Mouse (Mus musculus): Measurements from ENCODE around the gene Nfyc. TPM values are rescaled to one million over a fixed set of nuclear protein-coding genes. Genes with fewer than 3 reads are reported as not detected.

The Nfyc gene
- polyA plus RNA-seq, 1 experiment = 105 TPM

- H3K4me1 ChIP-seq (ENCODE audit: control insufficient read depth, insufficient read depth, insufficient read length) = no peaks in the 10 kb centered on the region; the same call in 1 of the 2 replicates
- TF ChIP-seq CTCF (IDR thresholded peaks at IDR 0.05; ENCODE audit: extremely low read depth, insufficient read depth, insufficient read length, insufficient replicate concordance) = no peak
- no peak for TF ChIP-seq POLR2A (IDR thresholded peaks at IDR 0.05; ENCODE audit: low read depth, low read length)
- 73% methylated on average over 6 of the region's 6 CpGs for WGBS
- peaks cover 5% of the 10 kb centered on the region for H3K27me3 ChIP-seq (ENCODE audit: control insufficient read depth, insufficient read depth, low read length)
- H3K4me3 ChIP-seq (ENCODE audit: extremely low read depth, insufficient read depth, insufficient read length) = no peak overlapping the region
- H3K36me3 ChIP-seq (ENCODE audit: control insufficient read depth, insufficient read depth, low read length) = no peaks in the 10 kb centered on the region
- no peak for DNase-seq (ENCODE audit: low read depth in 1 of 2, low spot score in 2 of 2)
- H3K27ac ChIP-seq (ENCODE audit: insufficient read depth, low read length) = no peak overlapping the region
These were observed 98.6 kb downstream of the Nfyc start for GRCm38 (mm10) chr4:120732737-120733136.

DNA sequence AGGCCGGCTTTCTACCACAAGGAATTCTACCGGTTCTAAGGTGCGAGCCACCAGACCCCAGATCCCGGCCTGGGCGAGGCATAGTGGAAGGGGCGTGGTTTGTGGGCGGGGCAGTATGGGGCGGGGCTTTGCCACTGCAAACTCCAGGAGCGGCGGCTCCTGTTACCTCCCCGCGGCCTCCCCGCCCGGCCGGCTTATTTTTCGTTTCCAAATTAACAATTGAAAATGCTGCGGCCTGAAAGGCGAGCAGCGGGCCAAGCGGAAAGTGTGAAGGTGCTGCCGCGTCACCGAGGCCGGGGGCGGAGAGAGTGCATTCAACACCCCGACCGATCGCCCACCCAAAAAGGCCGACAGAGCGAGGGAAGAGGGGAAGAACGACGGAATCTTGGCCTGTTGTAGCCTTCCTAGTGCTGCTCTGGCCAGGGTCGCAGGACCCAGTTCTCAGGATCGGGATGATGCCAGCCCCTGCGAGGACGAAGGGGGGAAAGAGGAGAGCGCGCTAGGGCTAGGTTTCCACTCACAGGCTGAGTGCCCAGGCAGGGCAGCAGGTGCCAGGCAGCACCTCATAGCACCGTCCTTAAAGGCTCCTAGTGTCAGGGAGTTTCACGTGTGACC, 100.2 kb downstream of the Nfyc start:
- DNase-seq (ENCODE audit: low read depth in 1 of 2, low spot score in 2 of 2) = peak in 1 of 2 experiments; percentile 30
- H3K27me3 ChIP-seq (ENCODE audit: control insufficient read depth, insufficient read depth, low read length) = peaks cover 5% of the 10 kb centered on the region
- WGBS = under 1% methylated on average over 40 of the region's 40 CpGs
- no peak for TF ChIP-seq POLR2A (IDR thresholded peaks at IDR 0.05; ENCODE audit: low read depth, low read length)
- no peak for TF ChIP-seq CTCF (IDR thresholded peaks at IDR 0.05; ENCODE audit: extremely low read depth, insufficient read depth, insufficient read length, insufficient replicate concordance)
- H3K4me1 ChIP-seq (ENCODE audit: control insufficient read depth, insufficient read depth, insufficient read length) = no peaks in the 10 kb centered on the region; the same call in 1 of the 2 replicates
- no peak overlapping the region; the same call in 1 of the 2 replicates for H3K27ac ChIP-seq (ENCODE audit: insufficient read depth, low read length)
- peak overlapping the region; percentile 62 for H3K4me3 ChIP-seq (ENCODE audit: extremely low read depth, insufficient read depth, insufficient read length)
- H3K36me3 ChIP-seq (ENCODE audit: control insufficient read depth, insufficient read depth, low read length) = no peaks in the 10 kb centered on the region

- Histone ChIP-seq H3K27me3 (ENCODE audit: control insufficient read depth, insufficient read depth, low read length) (peaks cover 5% of the 10 kb centered on the region), H3K4me1 (ENCODE audit: control insufficient read depth, insufficient read depth, insufficient read length) (no peaks in the 10 kb centered on the region; the same call in 1 of the 2 replicates), H3K4me3 (ENCODE audit: extremely low read depth, insufficient read depth, insufficient read length) (peak overlapping the region; percentile 62; the same call in 1 of the 2 replicates), H3K27ac (ENCODE audit: insufficient read depth, low read length) (no peak overlapping the region; the same call in 1 of the 2 replicates), H3K36me3 (ENCODE audit: control insufficient read depth, insufficient read depth, low read length) (no peaks in the 10 kb centered on the region)
- no peak for DNase-seq (ENCODE audit: low read depth in 1 of 2, low spot score in 2 of 2)
- no peak for TF ChIP-seq POLR2A (IDR thresholded peaks at IDR 0.05; ENCODE audit: low read depth, low read length)
- no peak for TF ChIP-seq CTCF (IDR thresholded peaks at IDR 0.05; ENCODE audit: extremely low read depth, insufficient read depth, insufficient read length, insufficient replicate concordance)
- WGBS = 32% methylated on average over 6 of the region's 6 CpGs
These were observed 100.8 kb downstream of the Nfyc start for GRCm38 (mm10) chr4:120730574-120730973.

DNA sequence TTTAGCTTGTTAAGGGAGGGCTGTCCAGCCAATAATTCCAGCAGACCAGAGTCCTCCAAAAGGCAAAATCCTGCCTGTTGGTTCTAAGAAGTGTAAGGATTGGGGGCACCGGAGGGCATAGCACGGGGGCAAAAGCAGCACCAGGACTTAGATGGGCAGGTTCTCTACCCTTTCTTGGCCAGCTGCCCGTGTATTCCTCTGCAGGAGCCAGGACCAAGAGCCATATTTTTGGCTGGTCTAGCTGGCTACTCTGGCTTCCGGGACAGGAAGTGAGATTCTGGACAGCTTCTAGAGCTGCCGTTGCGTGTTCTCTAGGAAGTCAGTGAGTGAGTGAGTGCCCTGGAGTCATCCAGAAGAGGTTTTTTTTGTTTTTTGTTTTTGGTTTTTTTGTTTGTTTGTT, 101.2 kb downstream of the Nfyc start:
- DNase-seq (ENCODE audit: low read depth in 1 of 2, low spot score in 2 of 2) = no peak

GRCm38 (mm10) chr4:120729441-120729840, 101.9 kb downstream of the Nfyc start:
- WGBS = 62% methylated on average over 6 of the region's 6 CpGs
- H3K36me3 ChIP-seq (ENCODE audit: control insufficient read depth, insufficient read depth, low read length) = no peaks in the 10 kb centered on the region
- peaks cover 5% of the 10 kb centered on the region for H3K27me3 ChIP-seq (ENCODE audit: control insufficient read depth, insufficient read depth, low read length)

More for the DNA sequence above, 101.2 kb downstream of the Nfyc start:
- Histone ChIP-seq H3K27ac (ENCODE audit: insufficient read depth, low read length) (no peak overlapping the region), H3K4me1 (ENCODE audit: control insufficient read depth, insufficient read depth, insufficient read length) (no peaks in the 10 kb centered on the region; the same call in 1 of the 2 replicates), H3K4me3 (ENCODE audit: extremely low read depth, insufficient read depth, insufficient read length) (no peak overlapping the region), H3K27me3 (ENCODE audit: control insufficient read depth, insufficient read depth, low read length) (peaks cover 5% of the 10 kb centered on the region), H3K36me3 (ENCODE audit: control insufficient read depth, insufficient read depth, low read length) (no peaks in the 10 kb centered on the region)
- TF ChIP-seq CTCF (IDR thresholded peaks at IDR 0.05; ENCODE audit: extremely low read depth, insufficient read depth, insufficient read length, insufficient replicate concordance) (no peak), POLR2A (IDR thresholded peaks at IDR 0.05; ENCODE audit: low read depth, low read length) (no peak)
- 46% methylated on average over 6 of the region's 6 CpGs for WGBS

DNA sequence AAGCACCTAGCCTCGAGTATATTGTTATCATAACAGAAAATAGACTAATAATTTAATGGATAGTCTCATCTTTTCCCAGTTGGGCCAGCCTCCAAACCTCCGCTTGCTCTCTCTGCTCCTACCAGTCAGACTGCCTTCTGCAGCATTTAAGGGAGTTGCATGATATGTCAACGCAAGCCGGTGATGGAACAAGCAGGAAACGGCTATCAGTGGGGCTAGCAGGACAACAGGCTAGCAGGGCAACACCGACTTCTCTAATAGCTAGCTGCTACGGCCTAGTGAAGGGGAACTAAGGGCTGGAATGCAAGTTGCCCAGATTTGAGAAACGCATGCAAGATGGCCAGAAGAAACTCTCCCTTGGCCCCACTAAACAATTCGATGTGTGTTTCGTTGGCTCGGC, 103.5 kb downstream of the Nfyc start:
- no peaks in the 10 kb centered on the region for H3K36me3 ChIP-seq (ENCODE audit: control insufficient read depth, insufficient read depth, low read length)
- H3K4me1 ChIP-seq (ENCODE audit: control insufficient read depth, insufficient read depth, insufficient read length) = no peaks in the 10 kb centered on the region; the same call in 1 of the 2 replicates
- 80% methylated on average over 11 of the region's 11 CpGs for WGBS
- no peak for DNase-seq (ENCODE audit: low read depth in 1 of 2, low spot score in 2 of 2)
- TF ChIP-seq POLR2A (IDR thresholded peaks at IDR 0.05; ENCODE audit: low read depth, low read length) (no peak), CTCF (IDR thresholded peaks at IDR 0.05; ENCODE audit: extremely low read depth, insufficient read depth, insufficient read length, insufficient replicate concordance) (no peak)
- no peak overlapping the region for H3K27ac ChIP-seq (ENCODE audit: insufficient read depth, low read length)
- no peak overlapping the region for H3K4me3 ChIP-seq (ENCODE audit: extremely low read depth, insufficient read depth, insufficient read length)
- peaks cover 3% of the 10 kb centered on the region for H3K27me3 ChIP-seq (ENCODE audit: control insufficient read depth, insufficient read depth, low read length)

More at GRCm38 (mm10) chr4:120729441-120729840, 101.9 kb downstream of the Nfyc start:
- no peak for DNase-seq (ENCODE audit: low read depth in 1 of 2, low spot score in 2 of 2)
- no peak overlapping the region for H3K4me3 ChIP-seq (ENCODE audit: extremely low read depth, insufficient read depth, insufficient read length)
- no peaks in the 10 kb centered on the region; the same call in 1 of the 2 replicates for H3K4me1 ChIP-seq (ENCODE audit: control insufficient read depth, insufficient read depth, insufficient read length)
- H3K27ac ChIP-seq (ENCODE audit: insufficient read depth, low read length) = no peak overlapping the region
- TF ChIP-seq CTCF (IDR thresholded peaks at IDR 0.05; ENCODE audit: extremely low read depth, insufficient read depth, insufficient read length, insufficient replicate concordance) = no peak
- no peak for TF ChIP-seq POLR2A (IDR thresholded peaks at IDR 0.05; ENCODE audit: low read depth, low read length)

DNA sequence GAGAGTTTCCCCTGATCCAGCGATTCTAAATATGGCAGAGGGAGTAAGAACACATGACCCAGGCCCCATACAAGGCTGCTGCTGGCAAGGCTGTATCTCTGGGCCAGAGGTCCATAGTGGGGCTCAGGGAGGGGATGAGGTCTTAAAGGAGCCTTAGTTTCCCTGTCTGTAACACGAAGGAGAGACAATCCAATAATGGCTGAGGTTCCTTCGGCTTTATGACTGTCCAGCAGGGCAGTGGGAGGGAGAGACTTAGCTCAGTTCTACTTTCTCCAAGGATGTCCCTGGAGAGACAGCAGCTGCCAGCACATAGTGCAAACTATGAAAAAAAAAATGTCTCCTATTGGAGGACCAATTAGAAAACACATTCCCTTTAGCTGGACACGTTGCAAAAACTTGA, 105.2 kb downstream of the Nfyc start:
- no peaks in the 10 kb centered on the region for H3K36me3 ChIP-seq (ENCODE audit: control insufficient read depth, insufficient read depth, low read length)
- 78% methylated on average over 4 of the region's 4 CpGs for WGBS
- H3K4me1 ChIP-seq (ENCODE audit: control insufficient read depth, insufficient read depth, insufficient read length) = no peaks in the 10 kb centered on the region; the same call in 1 of the 2 replicates
- DNase-seq (ENCODE audit: low read depth in 1 of 2, low spot score in 2 of 2) = no peak
- H3K4me3 ChIP-seq (ENCODE audit: extremely low read depth, insufficient read depth, insufficient read length) = no peak overlapping the region
- no peak overlapping the region for H3K27ac ChIP-seq (ENCODE audit: insufficient read depth, low read length)
- H3K27me3 ChIP-seq (ENCODE audit: control insufficient read depth, insufficient read depth, low read length) = peaks cover 3% of the 10 kb centered on the region
- TF ChIP-seq POLR2A (IDR thresholded peaks at IDR 0.05; ENCODE audit: low read depth, low read length) (no peak), CTCF (IDR thresholded peaks at IDR 0.05; ENCODE audit: extremely low read depth, insufficient read depth, insufficient read length, insufficient replicate concordance) (no peak)
